Mouse (Mus musculus) kidney, postnatal 0 days (tissue): ENCODE data around the gene Zfhx3. TPM values are rescaled to one million over a fixed set of nuclear protein-coding genes. Genes with fewer than 3 reads are reported as not detected.

Experiments used
- ATAC-seq: fragments of 200-750 bp; cut with Nextera tagmentation; replicated peaks from 2 replicates; pipeline ENCODE4 v1.8.0; 2017; ENCODE audit warnings: low read depth, moderate number of reproducible peaks, moderate TSS enrichment, moderate library complexity; ENCODE audit not compliant: low FRiP score
- DNase-seq: peaks from one replicate; pipeline ENCODE4 v3.0.0-alpha.2; 2016; ENCODE audit warnings: low spot score
- H3K27ac ChIP-seq: fragments of 300-500 bp; sonication (generic); 2 replicates; pipeline ENCODE4 v1.5.1; 2014; ENCODE audit warnings: mild to moderate bottlenecking
- H3K27me3 ChIP-seq: fragments of 300-500 bp; sonication (generic); 2 replicates; pipeline ENCODE4 v1.6.1; 2014; ENCODE audit warnings: low read length, mixed read lengths; ENCODE audit not compliant: insufficient read depth
- H3K36me3 ChIP-seq: fragments of 300-500 bp; sonication (generic); 2 replicates; pipeline ENCODE4 v1.6.1; 2014; ENCODE audit warnings: low read length, mixed read lengths; ENCODE audit not compliant: insufficient read depth
- H3K4me1 ChIP-seq: fragments of 300-500 bp; sonication (generic); replicated peaks from 2 replicates; pipeline ENCODE4 v1.6.1; 2014; ENCODE audit warnings: antibody characterized with exemption, low read length, mixed read lengths; ENCODE audit not compliant: insufficient read depth
- H3K4me2 ChIP-seq: fragments of 300-500 bp; sonication (generic); 2 replicates; pipeline ENCODE4 v1.6.1; 2014; ENCODE audit warnings: mild to moderate bottlenecking, low read length, moderate library complexity, mixed read lengths
- H3K4me3 ChIP-seq: fragments of 300-500 bp; sonication (generic); replicated peaks from 2 replicates; pipeline ENCODE4 v1.5.1; 2014; ENCODE audit warnings: low read depth, low read length
- H3K9ac ChIP-seq: fragments of 300-500 bp; sonication (generic); 2 replicates; pipeline ENCODE4 v1.6.1; 2014; ENCODE audit warnings: low read depth, low read length
- H3K9me3 ChIP-seq: fragments of 300-500 bp; sonication (generic); replicated peaks from 2 replicates; pipeline ENCODE4 v1.6.1; 2016; ENCODE audit warnings: low read length, inconsistent platforms, mixed read lengths
- CTCF ChIP-seq: IDR thresholded peaks from 2 replicates; pipeline ENCODE4 v1.5.1; 2016; ENCODE audit warnings: antibody characterized with exemption, low read depth, mild to moderate bottlenecking, moderate library complexity
- WGBS: fragments of 180-500 bp; shearing (Covaris S2); extraction: QIAGEN DNeasy Blood & Tissue Kit; methylation state at CpG from one replicate; pipeline ENCODE4 v1.1.7; 2014; 5-methylcytosine and 5-hydroxymethylcytosine counted together
- polyA plus RNA-seq: library from polyadenylated mRNA; unstranded; fragments of >200 nt; fragmentation: Nextera tagmentation; extraction: Ambion mirVana; gene quantifications from 2 replicates; pipeline ENCODE4 v1.2.1, GENCODE M21; 2015

Zfhx3 gene
- polyA plus RNA-seq, 1 experiment from 2014 or later, result 5.0 TPM

GRCm38 (mm10) chr8:108963181-108963580 lies 1020.7 kb downstream of the Zfhx3 start:
- no peak for TF ChIP-seq CTCF
- Histone ChIP-seq H3K4me2 (no peak overlapping the region), H3K9me3 (no peaks in the 10 kb centered on the region), H3K4me1 (no peaks in the 10 kb centered on the region), H3K4me3 (no peak overlapping the region), H3K27ac (no peak overlapping the region), H3K36me3 (no peaks in the 10 kb centered on the region), H3K9ac (no peak overlapping the region), H3K27me3 (no peaks in the 10 kb centered on the region)
- DNase-seq (no peak), ATAC-seq (no peak)
- 67% methylated on average over 2 of the region's 2 CpGs for WGBS

GRCm38 (mm10) chr8:108966041-108966440 lies 1023.6 kb downstream of the Zfhx3 start:
- no peak for TF ChIP-seq CTCF

GRCm38 (mm10) chr8:108973639-108974325 lies 1031.3 kb downstream of the Zfhx3 start:
- 68% methylated on average over 9 of the region's 9 CpGs for WGBS

More at GRCm38 (mm10) chr8:108966041-108966440, 1023.6 kb downstream of the Zfhx3 start:
- 48% methylated on average over 12 of the region's 12 CpGs for WGBS
- H3K27ac ChIP-seq, result no peak overlapping the region
- DNase-seq (peak; percentile 53), ATAC-seq (no peak)
- H3K4me3 ChIP-seq, result no peak overlapping the region
- H3K4me1 ChIP-seq, result no peaks in the 10 kb centered on the region
- no peaks in the 10 kb centered on the region for H3K27me3 ChIP-seq
- H3K9ac ChIP-seq, result no peak overlapping the region
- no peaks in the 10 kb centered on the region for H3K9me3 ChIP-seq
- H3K4me2 ChIP-seq, result no peak overlapping the region
- no peaks in the 10 kb centered on the region for H3K36me3 ChIP-seq

GRCm38 (mm10) chr8:108977693-108978361 lies 1035.4 kb downstream of the Zfhx3 start:
- no peaks in the 10 kb centered on the region for H3K4me1 ChIP-seq
- ATAC-seq (no peak), DNase-seq (no peak)
- no peaks in the 10 kb centered on the region for H3K9me3 ChIP-seq
- H3K27me3 ChIP-seq, result no peaks in the 10 kb centered on the region
- H3K4me2 ChIP-seq, result no peak overlapping the region
- H3K4me3 ChIP-seq, result no peak overlapping the region
- no peak for TF ChIP-seq CTCF
- H3K9ac ChIP-seq, result no peak overlapping the region
- H3K27ac ChIP-seq, result no peak overlapping the region
- H3K36me3 ChIP-seq, result no peaks in the 10 kb centered on the region
- 44% methylated on average over 11 of the region's 11 CpGs for WGBS

More at GRCm38 (mm10) chr8:108973639-108974325, 1031.3 kb downstream of the Zfhx3 start:
- no peak for ATAC-seq
- H3K4me1 ChIP-seq, result no peaks in the 10 kb centered on the region
- H3K9me3 ChIP-seq, result no peaks in the 10 kb centered on the region
- H3K36me3 ChIP-seq, result no peaks in the 10 kb centered on the region
- no peak overlapping the region for H3K9ac ChIP-seq
- TF ChIP-seq CTCF, result no peak
- H3K4me2 ChIP-seq, result no peak overlapping the region
- no peak overlapping the region for H3K27ac ChIP-seq
- no peaks in the 10 kb centered on the region for H3K27me3 ChIP-seq
- H3K4me3 ChIP-seq, result no peak overlapping the region
- no peak for DNase-seq

GRCm38 (mm10) chr8:108978362-108978750 lies 1035.9 kb downstream of the Zfhx3 start:
- Histone ChIP-seq H3K9me3 (no peaks in the 10 kb centered on the region), H3K9ac (no peak overlapping the region), H3K27ac (no peak overlapping the region), H3K4me3 (no peak overlapping the region), H3K4me1 (no peaks in the 10 kb centered on the region), H3K27me3 (no peaks in the 10 kb centered on the region), H3K36me3 (no peaks in the 10 kb centered on the region), H3K4me2 (no peak overlapping the region)
- WGBS, result 73% methylated on average over 7 of the region's 7 CpGs
- TF ChIP-seq CTCF, result no peak
- ATAC-seq (no peak), DNase-seq (no peak)

- no peak overlapping the region for H3K4me3 ChIP-seq
- WGBS, result 69% methylated on average over 2 of the region's 2 CpGs
- H3K9ac ChIP-seq, result no peak overlapping the region
- H3K4me2 ChIP-seq, result no peak overlapping the region
- H3K27ac ChIP-seq, result no peak overlapping the region
- H3K9me3 ChIP-seq, result no peaks in the 10 kb centered on the region
- DNase-seq (no peak), ATAC-seq (no peak)
- no peaks in the 10 kb centered on the region for H3K27me3 ChIP-seq
- no peaks in the 10 kb centered on the region for H3K36me3 ChIP-seq
- TF ChIP-seq CTCF, result no peak
- no peaks in the 10 kb centered on the region for H3K4me1 ChIP-seq
Measured at GRCm38 (mm10) chr8:108984904-108985303, 1042.5 kb downstream of the Zfhx3 start.
